Mouse (Mus musculus) kidney, adult 9 months (tissue): ENCODE results near the gene Fundc2.
A peak's percentile ranks its signal among the peaks of the same experiment; 100 is the strongest.

Source experiments
- DNase-seq: peaks from one replicate; pipeline ENCODE4 v3.0.0; 2022

Gene Fundc2

DNA sequence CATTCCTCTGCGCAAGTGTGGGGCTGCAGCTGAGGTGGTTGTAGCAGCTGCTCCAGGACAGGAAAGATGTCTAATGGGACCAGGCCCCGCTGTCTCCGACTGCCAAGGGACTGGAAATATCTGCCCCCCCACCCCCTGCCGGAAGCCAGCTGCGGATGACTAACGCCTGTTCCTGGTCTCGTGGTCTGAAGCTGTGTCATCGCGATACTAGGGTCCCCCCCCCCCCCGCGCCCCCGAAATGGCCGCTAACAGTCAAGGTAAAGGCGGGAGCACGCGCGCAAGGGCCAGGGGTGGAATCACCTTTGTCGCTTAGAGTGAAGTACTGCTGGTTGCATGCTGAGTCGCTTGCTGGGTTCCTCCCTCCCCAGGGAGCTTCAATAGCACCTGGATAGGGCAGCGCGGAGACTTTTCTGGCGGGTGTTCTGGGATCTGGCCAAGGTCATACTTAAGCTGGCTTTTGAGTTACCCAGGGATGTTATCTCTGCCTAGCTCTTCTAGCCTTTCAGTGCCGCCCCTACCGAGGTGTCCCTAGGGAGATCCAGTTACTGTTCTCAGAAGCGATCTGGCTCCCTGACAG lies at the start of gene Fundc2, which contains the start of gene F8:
Gene Fundc2, plus strand, starts transcription at position 205 of the 577 bp plus-strand sequence.
Gene F8, minus strand, starts transcription at position 421 of the 577 bp plus-strand sequence.
- DNase-seq: peak; percentile 81

DNA sequence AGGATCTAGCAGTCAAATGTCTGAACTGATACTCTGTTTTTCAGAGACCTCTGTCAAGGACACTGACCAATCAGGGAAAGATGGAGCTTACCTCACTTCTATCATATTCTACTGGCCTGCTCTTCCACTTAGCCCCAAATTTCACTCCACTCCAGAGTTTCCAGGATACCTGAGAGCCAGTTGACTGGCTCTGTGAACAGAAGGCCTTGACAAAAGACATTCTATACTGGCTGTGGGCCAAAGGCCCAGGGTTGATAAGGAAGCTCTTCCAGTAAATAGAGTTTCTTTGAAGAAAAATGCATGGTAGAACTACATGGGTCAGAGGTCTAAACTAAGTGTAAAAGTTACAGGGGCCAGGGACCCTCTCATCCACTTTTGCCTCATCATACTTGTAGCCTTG lies 12.0 kb upstream of the Fundc2 start:
- DNase-seq: no peak

DNA sequence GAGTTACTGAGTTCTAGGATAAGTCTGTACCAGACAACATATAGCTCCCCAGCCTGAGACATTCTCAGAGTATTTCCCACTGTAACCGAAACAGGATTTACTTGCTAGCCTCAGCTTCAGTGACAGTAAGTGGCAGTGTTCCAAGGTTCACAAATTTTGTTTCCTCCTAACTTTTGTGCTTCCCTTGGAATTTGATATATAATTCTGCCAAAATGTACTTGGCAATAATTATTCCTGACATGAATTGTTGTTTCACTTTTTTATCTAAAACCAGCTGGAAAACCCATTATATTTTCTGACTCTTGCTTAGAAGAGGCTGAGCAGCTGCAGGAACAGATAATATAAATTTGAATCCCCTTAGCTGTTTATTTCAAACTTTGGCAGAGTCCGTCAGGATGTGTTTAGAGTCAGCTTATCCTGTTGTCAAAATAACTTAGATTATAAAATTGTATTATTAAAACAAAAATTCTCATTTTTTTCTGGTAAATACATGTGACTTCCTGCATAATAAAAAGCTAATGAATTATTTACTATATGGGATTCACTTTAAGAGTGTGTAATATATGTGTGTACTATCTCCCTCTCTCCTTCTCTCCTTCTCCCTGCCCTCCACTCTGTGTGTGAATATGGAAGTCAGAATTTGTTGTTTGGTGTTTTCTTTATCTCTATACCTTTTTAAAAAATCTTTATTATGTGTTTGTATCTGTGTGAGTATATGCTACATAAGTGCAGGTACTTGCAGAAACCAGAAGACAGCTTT lies 9.4 kb upstream of the Fundc2 start:
- peak; percentile 56 for DNase-seq

DNA sequence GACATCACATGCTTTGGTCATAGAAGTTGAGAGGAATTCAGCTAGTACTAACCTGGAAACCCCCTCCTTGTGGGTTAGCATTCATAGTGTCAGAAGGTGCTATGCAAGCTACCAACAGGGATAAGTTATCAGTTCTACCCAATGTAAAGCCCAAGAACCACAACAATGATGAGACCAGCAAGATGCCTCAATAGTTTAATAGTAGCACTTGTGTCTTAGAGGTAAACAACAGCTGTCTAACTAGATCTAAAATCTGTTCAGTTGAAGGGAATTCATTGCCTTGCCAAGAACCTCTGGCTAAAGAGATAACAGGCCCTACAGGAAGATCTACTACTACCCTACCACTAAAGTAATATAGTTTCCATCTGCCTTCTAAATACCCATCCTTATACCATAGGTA lies 5.4 kb upstream of the Fundc2 start:
- DNase-seq: no peak

DNA sequence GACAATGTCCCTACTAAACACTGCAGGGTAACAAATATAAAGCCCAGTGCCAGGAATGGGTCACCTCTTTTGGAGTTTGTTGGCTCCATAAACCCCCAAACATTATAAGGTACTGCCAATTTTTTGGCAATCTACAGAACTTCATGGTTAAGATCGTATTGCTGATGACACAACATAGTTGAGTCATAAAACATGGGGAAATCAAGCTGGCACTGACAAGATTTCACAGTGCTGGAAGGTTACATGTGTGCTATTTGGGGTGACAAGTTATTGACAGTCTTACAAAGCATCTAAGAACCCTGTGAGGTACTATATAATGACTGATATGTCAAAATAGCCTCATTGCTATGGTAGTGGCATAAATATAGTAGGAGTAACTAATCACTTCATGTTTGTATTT lies 1.0 kb upstream of the Fundc2 start:
- DNase-seq: no peak

DNA sequence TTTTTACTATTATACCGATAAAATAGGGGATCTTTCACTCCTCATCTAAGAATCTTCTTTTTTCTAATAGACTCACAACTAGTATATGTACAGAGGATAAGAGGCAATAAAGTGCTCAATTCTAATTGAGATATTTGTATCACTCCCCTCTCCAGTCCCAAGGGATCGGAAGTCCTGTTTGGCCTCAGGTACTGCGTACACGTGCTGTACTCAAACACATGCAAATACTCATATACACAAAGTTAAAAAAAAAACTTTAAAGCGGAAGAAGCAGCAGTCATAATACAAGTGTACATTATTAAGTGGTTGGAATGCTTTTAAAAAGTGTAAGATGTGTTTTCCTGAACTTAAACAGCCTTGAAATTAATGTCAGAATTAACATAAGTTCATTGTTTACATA lies 500 bp upstream of the Fundc2 start:
- DNase-seq: no peak

DNA sequence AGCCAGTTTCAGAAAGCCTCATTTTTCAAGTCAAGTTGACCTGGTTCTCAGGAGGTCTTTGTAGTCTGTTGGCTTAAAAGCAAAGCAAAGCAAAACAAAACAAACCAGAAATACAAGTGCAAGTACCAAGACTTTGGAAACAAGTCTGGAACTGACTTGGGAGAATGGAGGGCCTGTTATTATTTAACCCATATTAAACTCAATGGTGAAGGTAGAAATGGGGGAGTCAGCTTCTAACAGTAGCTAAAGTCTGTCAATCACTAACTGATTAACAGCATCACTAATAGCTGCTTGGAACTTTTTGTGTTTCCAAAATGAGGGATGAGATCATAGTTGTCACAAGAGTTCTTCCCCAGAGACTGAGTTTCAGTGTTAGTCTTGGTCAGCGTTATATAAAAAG lies 17.3 kb downstream of the Fundc2 start:
- DNase-seq: peak; percentile 64

DNA sequence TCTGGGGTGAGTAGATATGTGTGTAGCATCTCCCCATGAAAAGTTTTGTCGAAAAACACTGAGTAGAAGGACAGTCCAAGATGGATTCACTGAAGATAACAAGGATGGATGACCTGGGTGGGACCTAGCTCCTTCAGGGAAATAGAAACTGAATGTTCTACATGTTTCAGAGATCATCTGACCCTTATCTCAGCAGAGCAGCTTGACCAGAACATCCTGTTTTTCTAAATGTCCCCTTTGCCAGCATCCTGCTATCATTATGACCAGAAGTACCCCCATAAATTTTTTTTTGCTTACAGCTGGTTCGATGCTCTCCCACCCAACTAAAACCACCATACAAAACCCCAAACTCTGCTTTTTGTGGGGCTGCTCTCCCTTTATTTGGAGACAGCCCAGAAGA lies 20.5 kb downstream of the Fundc2 start:
- DNase-seq: peak; percentile 50

DNA sequence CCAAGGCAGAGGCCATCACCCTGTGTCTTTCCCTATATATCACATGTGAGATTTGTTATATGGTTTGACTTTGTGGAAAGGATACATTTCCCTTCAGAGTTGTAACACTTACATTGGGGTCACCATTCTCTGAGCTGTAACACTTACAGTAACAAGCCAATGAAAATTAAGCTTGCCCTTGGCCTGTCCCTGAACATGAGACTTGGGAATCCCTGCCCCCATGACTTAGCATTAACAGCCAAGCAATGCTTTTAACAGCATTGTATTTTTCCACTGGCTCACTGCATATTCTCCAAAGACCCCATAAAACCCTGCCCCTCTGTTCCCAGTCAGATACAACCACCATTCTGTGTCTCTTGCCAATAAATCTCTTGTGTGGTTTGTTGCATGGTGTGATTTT lies 21.2 kb downstream of the Fundc2 start:
- DNase-seq: no peak

DNA sequence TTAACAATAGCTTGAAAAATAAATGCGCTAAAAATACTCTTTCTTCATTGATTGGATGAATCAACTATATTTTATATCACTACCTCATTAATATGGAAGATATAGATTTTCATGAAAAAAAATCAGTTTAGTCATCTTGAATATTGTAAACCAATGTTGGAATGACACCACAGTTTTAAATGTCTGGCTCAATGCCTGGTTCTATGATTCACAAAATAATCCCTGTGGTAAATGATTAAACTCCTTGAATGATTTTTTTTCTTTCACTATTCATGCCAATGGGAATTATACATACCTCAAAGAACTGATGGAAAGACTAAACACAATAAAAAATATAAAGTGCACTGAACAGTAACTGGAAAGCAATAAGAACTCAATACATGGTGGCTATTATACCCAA lies 27.5 kb downstream of the Fundc2 start:
- no peak for DNase-seq

DNA sequence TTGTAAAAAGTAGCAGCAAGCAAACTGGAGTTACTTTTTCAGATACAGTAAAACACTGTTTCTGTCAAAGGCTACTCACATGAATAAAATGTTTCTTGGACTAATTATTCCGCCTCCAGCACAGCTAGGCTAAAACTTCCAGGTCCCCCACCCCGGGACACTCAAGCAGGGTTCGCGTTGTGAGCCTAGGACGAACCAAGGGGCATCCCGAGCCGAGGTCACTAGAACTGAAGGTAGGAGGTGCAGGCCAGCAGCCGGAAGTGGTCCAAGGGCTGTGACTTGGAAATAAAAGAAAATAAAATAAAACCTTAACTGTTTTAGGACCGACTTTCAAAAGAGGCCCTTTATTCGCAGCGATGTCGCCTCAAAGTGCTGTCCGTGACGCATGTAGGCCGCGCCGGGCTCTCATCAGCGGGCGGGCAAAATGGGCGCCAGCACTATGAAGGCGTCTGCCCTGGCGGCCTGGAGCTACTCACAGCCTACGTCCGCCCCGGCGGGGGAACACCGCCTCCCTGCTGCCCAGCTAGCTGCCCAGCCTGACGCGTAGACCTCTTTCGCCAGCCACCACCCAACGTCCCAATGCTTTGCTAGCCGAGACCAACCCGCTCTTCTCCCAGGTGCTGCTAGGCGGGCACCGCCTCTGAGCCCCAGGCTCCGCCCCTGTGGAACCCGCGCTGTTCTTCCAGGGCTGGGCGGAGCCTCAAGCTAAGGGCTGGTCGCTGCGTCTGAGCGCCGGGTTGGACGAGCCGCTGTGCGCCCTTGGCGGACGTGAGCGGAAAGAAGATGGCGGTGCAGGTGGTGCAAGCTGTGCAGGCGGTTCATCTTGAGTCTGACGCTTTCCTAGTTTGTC lies 34.0 kb downstream of the Fundc2 start, which contains the start of the genes Cmc4, Mtcp1 and Brcc3:
Gene Cmc4, minus strand, starts transcription at position 649 of the 850 bp plus-strand sequence.
Gene Mtcp1, minus strand, starts transcription at position 653 of the 850 bp plus-strand sequence.
Gene Brcc3, plus strand, starts transcription at position 693 of the 850 bp plus-strand sequence.
- DNase-seq: peak; percentile 93
